Mouse (Mus musculus): ENCODE data around the gene Ddah1. TPM values are rescaled to one million over a fixed set of nuclear protein-coding genes. Genes with fewer than 3 reads are reported as not detected.
A peak's percentile ranks its signal among the peaks of the same experiment; 100 is the strongest.

Gene Ddah1
- 22.3 and 24.7 TPM in 2 replicates for polyA plus RNA-seq (2016; fragmentation: Nextera tagmentation; extraction: Ambion mirVana)

GRCm38 (mm10) chr3:145758561-145759378 is at the start of gene Ddah1:
Ddah1 (plus strand) TSS chr3:145758675.
- H3K4me3 ChIP-seq: peak within 1 kb of the TSS; percentile 77
- H3K9me3 ChIP-seq: no peaks in the 10 kb centered on the region
- WGBS: under 1% methylated on average over 97 of the region's 97 CpGs
- peak; percentile 75 for DNase-seq (ENCODE audit: low spot score)
- H3K27me3 ChIP-seq (ENCODE audit: insufficient read depth, poor library complexity, severe bottlenecking): peaks cover 50% of the 10 kb centered on the region
- H3K4me1 ChIP-seq (replicated peaks): peaks cover 30% of the 10 kb centered on the region
- H3K36me3 ChIP-seq: no peaks in the 10 kb centered on the region
- H3K27ac ChIP-seq: peak within 1 kb of the TSS; percentile 95

GRCm38 (mm10) chr3:145715923-145716322 is 42.6 kb upstream of the Ddah1 start:
- Histone ChIP-seq H3K4me3 (no peak overlapping the region), H3K27me3 (ENCODE audit: insufficient read depth, poor library complexity, severe bottlenecking) (no peaks in the 10 kb centered on the region), H3K9me3 (no peaks in the 10 kb centered on the region), H3K36me3 (no peaks in the 10 kb centered on the region), H3K27ac (no peak overlapping the region), H3K4me1 (replicated peaks) (no peaks in the 10 kb centered on the region)
- DNase-seq (ENCODE audit: low spot score): no peak
- 83% methylated on average over 7 of the region's 7 CpGs for WGBS

- H3K9me3 ChIP-seq: no peaks in the 10 kb centered on the region
- 80% methylated on average over 4 of the region's 4 CpGs for WGBS
- no peaks in the 10 kb centered on the region for H3K27me3 ChIP-seq (ENCODE audit: insufficient read depth, poor library complexity, severe bottlenecking)
- DNase-seq (ENCODE audit: low spot score): no peak
- no peaks in the 10 kb centered on the region for H3K4me1 ChIP-seq (replicated peaks)
- no peak overlapping the region for H3K4me3 ChIP-seq
- no peaks in the 10 kb centered on the region for H3K36me3 ChIP-seq
- H3K27ac ChIP-seq: no peak overlapping the region
These were observed 38.8 kb upstream of the Ddah1 start for GRCm38 (mm10) chr3:145719660-145720059.

DNA sequence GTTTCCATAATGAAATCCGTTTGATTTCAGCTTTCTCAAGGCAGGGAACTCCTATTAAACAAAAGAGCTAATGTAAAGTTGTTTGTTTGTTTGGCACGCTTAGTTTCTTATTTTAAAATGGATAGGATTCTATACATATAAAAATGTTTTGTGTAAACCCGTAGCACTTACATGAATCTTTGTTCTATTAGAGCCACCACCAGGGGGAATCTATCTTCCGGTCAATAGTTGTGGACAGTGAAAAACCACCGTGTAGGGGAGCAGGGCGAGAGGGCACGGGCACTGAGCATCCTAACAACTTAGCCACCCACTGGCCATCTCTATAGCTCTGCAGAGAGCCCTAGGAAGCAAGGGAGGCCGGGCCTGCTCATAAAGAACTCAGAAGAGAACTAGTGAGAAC is 33.4 kb upstream of the Ddah1 start:
- no peak overlapping the region for H3K27ac ChIP-seq
- DNase-seq (ENCODE audit: low spot score): no peak
- peaks cover 14% of the 10 kb centered on the region for H3K4me1 ChIP-seq (replicated peaks)
- 79% methylated on average over 8 of the region's 8 CpGs for WGBS
- no peaks in the 10 kb centered on the region for H3K27me3 ChIP-seq (ENCODE audit: insufficient read depth, poor library complexity, severe bottlenecking)
- H3K4me3 ChIP-seq: no peak overlapping the region
- H3K36me3 ChIP-seq: no peaks in the 10 kb centered on the region
- H3K9me3 ChIP-seq: no peaks in the 10 kb centered on the region

DNA sequence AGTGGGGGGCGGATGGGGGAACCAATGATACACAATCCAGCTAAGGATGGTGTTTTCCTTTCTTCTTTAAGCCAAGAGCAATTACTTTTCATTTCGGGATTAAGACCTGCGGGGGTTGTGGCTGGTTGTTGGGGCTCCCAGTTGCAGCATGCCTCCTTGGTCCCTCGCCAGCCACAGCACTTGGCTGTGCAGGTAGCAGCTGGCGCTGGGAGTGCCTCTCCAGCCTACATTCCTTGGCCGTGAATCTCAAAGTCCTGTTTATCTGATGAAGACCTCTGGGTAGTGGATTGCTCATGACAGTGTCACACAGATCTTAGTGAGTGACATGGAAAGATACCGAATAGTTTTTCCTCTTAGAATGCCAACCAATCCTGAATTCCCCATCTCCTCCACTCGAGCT is 30.1 kb upstream of the Ddah1 start:
- H3K36me3 ChIP-seq: no peaks in the 10 kb centered on the region
- no peak for DNase-seq (ENCODE audit: low spot score)
- H3K9me3 ChIP-seq: no peaks in the 10 kb centered on the region
- no peaks in the 10 kb centered on the region for H3K27me3 ChIP-seq (ENCODE audit: insufficient read depth, poor library complexity, severe bottlenecking)
- 77% methylated on average over 8 of the region's 8 CpGs for WGBS
- no peak overlapping the region for H3K4me3 ChIP-seq
- peaks cover 15% of the 10 kb centered on the region for H3K4me1 ChIP-seq (replicated peaks)
- H3K27ac ChIP-seq: no peak overlapping the region

DNA sequence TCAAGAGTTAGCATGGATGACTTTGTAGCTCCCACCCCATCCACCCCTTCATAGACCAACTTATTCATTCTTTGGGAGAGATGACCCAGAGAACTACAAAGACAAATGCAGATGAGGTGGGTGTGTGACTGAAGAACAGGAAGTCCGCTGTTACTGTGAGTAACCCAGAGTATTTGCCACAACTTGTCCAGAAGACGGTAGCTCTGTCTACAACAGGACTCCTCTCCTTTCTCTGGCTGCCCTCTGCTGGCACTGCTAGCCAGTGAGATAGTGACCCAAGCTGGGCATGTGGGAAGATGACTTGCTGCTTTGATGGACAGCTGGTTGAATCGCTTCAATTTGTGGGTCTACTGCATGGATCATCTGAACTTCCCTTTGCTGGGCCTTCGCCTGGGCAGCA is 28.9 kb upstream of the Ddah1 start:
- Histone ChIP-seq H3K36me3 (no peaks in the 10 kb centered on the region), H3K9me3 (no peaks in the 10 kb centered on the region), H3K27ac (peak overlapping the region; percentile 62), H3K4me3 (no peak overlapping the region), H3K4me1 (replicated peaks) (peaks cover 15% of the 10 kb centered on the region), H3K27me3 (ENCODE audit: insufficient read depth, poor library complexity, severe bottlenecking) (no peaks in the 10 kb centered on the region)
- WGBS: 71% methylated on average over 4 of the region's 4 CpGs
- DNase-seq (ENCODE audit: low spot score): peak; percentile 26

DNA sequence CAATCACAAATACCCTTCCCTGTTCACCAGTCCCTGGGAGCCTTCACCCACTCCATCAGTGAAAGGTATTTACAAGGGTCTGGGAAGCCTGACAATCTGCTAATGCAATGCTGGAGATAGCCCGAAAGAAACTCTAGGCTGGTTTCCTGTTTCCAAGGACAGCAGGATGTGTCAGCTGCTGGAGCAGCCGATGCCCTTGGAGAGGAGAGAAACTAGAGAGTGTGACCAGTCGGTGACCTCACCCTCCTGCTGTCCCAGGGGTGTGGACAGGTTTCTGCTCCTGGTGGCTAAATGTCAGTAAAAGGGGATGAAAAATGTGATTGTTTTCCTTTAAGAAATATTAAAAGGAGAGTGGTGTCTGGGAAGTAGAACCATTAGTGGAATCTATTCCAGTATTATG is 28.4 kb upstream of the Ddah1 start:
- Histone ChIP-seq H3K4me3 (no peak overlapping the region), H3K4me1 (replicated peaks) (peaks cover 15% of the 10 kb centered on the region), H3K36me3 (no peaks in the 10 kb centered on the region), H3K27ac (peak overlapping the region; percentile 62; the same call in 1 of the 2 replicates), H3K27me3 (ENCODE audit: insufficient read depth, poor library complexity, severe bottlenecking) (no peaks in the 10 kb centered on the region), H3K9me3 (no peaks in the 10 kb centered on the region)
- DNase-seq (ENCODE audit: low spot score): peak; percentile 11
- 39% methylated on average over 3 of the region's 3 CpGs for WGBS

DNA sequence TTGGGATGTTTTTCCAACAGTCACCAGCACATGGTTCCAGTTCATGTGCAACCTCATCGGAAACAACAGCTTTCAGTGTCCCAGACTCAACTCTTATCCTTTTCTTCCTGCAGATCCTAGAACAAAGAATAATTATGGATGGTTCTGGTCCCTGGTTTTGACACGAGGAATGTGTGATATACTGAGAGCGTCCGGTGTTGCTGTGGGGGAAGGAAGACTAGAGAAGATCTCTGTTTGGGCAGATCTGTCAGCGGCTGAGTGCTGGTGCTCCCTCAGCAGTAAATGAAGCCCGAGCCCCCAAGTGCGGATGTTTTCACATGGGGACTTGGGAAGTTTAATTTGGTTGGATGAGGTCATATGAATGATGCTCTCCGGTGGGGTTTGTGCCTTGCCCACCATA is 23.6 kb upstream of the Ddah1 start:
- peaks cover 3% of the 10 kb centered on the region for H3K4me1 ChIP-seq (replicated peaks)
- no peaks in the 10 kb centered on the region for H3K9me3 ChIP-seq
- 87% methylated on average over 8 of the region's 8 CpGs for WGBS
- H3K27ac ChIP-seq: no peak overlapping the region
- DNase-seq (ENCODE audit: low spot score): no peak
- H3K4me3 ChIP-seq: no peak overlapping the region
- no peaks in the 10 kb centered on the region for H3K27me3 ChIP-seq (ENCODE audit: insufficient read depth, poor library complexity, severe bottlenecking)
- no peaks in the 10 kb centered on the region for H3K36me3 ChIP-seq

DNA sequence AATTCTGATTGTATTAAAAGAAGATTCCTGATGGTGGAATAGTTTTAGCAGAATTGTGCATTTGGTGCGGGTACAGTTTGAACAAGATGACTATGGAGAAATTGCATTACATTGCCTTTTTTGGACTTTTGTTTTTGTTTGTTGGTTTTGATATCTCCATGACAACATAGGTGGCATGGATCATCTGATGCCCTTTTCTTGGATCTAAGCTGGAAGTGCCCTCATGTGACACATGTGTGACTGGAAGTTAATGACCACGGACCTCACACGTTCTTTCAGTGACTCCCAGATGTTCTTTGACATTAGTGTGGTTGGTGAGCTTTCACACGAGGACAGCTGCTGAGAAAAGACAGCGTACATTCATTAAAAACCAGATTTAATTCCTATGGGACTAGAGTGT is 21.9 kb upstream of the Ddah1 start:
- no peaks in the 10 kb centered on the region for H3K27me3 ChIP-seq (ENCODE audit: insufficient read depth, poor library complexity, severe bottlenecking)
- H3K4me3 ChIP-seq: no peak overlapping the region
- H3K27ac ChIP-seq: no peak overlapping the region
- no peaks in the 10 kb centered on the region for H3K4me1 ChIP-seq (replicated peaks)
- 81% methylated on average over 5 of the region's 5 CpGs for WGBS
- H3K36me3 ChIP-seq: no peaks in the 10 kb centered on the region
- no peaks in the 10 kb centered on the region for H3K9me3 ChIP-seq
- DNase-seq (ENCODE audit: low spot score): no peak

DNA sequence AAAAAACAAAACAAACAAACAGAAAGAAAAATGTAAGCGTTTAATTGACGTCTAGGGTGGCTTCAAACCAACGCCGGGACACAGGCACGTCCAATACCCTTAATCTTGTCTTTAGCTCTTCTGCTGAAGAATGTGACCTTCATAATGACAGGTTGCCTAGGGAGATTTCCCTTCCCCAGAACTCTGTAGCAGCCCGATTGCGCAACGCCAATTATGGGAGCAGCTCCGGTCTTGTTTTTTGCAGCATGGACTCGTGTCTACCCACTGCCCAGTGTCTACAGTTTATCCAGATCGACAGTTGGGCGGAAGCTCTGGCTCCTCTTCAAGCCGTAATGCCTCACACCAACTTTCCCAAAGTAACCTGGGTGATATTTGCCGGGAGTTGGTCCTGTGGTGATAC is 19.8 kb upstream of the Ddah1 start:
- H3K27me3 ChIP-seq (ENCODE audit: insufficient read depth, poor library complexity, severe bottlenecking): no peaks in the 10 kb centered on the region
- H3K4me1 ChIP-seq (replicated peaks): peaks cover 4% of the 10 kb centered on the region; the same call in 1 of the 2 replicates
- no peak for DNase-seq (ENCODE audit: low spot score)
- H3K36me3 ChIP-seq: no peaks in the 10 kb centered on the region
- no peak overlapping the region for H3K4me3 ChIP-seq
- H3K27ac ChIP-seq: no peak overlapping the region
- H3K9me3 ChIP-seq: no peaks in the 10 kb centered on the region
- 88% methylated on average over 14 of the region's 14 CpGs for WGBS

DNA sequence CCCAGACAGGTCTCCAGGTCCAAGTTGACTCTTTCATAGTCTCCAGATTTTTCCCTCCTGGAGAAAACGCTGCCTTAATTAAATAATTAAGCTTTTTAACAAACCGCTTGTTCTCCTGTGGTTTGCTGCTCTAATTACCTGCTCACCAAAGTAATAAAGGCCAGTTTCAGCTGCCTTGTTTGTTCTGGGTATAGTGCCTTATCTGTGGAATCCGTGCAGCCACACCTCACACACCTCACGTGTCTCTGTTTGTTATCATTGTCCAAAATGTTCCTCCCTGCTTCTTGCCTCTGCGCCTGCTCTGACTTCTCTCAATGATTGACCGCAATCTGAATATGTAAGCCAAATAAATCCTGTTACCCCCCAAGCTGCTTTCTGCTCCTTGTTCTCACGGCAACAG is 18.6 kb upstream of the Ddah1 start:
- H3K27ac ChIP-seq: no peak overlapping the region
- DNase-seq (ENCODE audit: low spot score): no peak
- H3K4me1 ChIP-seq (replicated peaks): peaks cover 4% of the 10 kb centered on the region; the same call in 1 of the 2 replicates
- no peaks in the 10 kb centered on the region for H3K9me3 ChIP-seq
- no peaks in the 10 kb centered on the region for H3K27me3 ChIP-seq (ENCODE audit: insufficient read depth, poor library complexity, severe bottlenecking)
- H3K36me3 ChIP-seq: no peaks in the 10 kb centered on the region
- WGBS: 85% methylated on average over 7 of the region's 7 CpGs
- H3K4me3 ChIP-seq: no peak overlapping the region

DNA sequence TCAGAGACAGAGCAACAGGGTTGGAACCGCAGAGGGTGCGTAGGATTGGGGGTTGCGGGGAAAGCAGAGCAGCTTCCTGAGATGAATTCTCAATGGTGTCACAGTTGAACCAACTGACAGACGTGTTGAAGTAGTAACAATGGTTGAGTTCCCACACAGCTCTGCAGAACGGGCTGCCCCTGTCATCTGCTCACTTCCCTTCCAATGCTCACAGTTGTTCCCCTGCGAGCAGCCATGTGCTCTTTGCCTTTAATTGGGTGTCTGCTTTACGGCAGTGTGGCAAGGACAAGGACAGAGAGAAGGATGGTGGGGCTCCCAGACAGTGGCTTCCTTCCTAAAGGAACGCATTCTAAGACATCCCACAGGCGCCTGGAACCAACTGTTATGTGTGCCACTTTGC is 15.4 kb upstream of the Ddah1 start:
- H3K27me3 ChIP-seq (ENCODE audit: insufficient read depth, poor library complexity, severe bottlenecking): no peaks in the 10 kb centered on the region
- H3K27ac ChIP-seq: no peak overlapping the region
- 65% methylated on average over 9 of the region's 9 CpGs for WGBS
- no peak overlapping the region for H3K4me3 ChIP-seq
- DNase-seq (ENCODE audit: low spot score): peak; percentile 12
- no peaks in the 10 kb centered on the region for H3K36me3 ChIP-seq
- no peaks in the 10 kb centered on the region for H3K9me3 ChIP-seq
- peaks cover 4% of the 10 kb centered on the region; the same call in 1 of the 2 replicates for H3K4me1 ChIP-seq (replicated peaks)

DNA sequence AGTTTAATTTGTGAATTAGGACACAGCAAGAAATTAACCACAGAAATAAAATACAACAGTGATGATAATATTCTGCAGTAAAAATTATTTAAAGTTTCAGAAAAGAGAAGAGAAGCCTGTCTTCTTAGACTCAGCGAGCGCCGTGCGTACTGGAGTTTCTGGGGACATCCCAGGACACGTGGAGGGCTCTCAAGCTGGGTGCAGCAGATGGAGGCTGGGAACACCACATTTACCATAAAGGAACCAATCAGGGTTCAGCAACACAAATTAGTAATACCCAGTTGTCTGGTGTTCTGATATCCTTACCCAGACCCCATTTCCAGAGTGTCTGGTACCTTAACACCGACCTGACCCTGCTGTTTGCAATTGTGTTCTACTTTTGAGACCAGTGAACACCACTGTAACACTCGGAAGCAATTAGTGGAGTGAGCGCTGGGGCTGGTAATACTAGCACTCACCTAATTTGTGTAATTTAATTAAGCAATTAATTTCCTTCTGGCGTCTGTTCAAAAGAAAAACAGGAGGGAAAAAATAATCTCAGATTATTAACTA is 14.9 kb upstream of the Ddah1 start:
- H3K4me1 ChIP-seq (replicated peaks): peaks cover 4% of the 10 kb centered on the region; the same call in 1 of the 2 replicates
- no peak overlapping the region for H3K27ac ChIP-seq
- 82% methylated on average over 9 of the region's 9 CpGs for WGBS
- H3K27me3 ChIP-seq (ENCODE audit: insufficient read depth, poor library complexity, severe bottlenecking): no peaks in the 10 kb centered on the region
- H3K9me3 ChIP-seq: no peaks in the 10 kb centered on the region
- H3K4me3 ChIP-seq: no peak overlapping the region
- no peaks in the 10 kb centered on the region for H3K36me3 ChIP-seq
- no peak for DNase-seq (ENCODE audit: low spot score)
